Mouse (Mus musculus) ES-Bruce4 (cell line): ENCODE data around the gene Tfb2m. TPM values are rescaled to one million over a fixed set of nuclear protein-coding genes. Genes with fewer than 3 reads are reported as not detected.

Experiments used
- H3K27ac ChIP-seq: 2 replicates; pipeline ENCODE4 v1.5.1; 2012; ENCODE audit warnings: low read length, inconsistent platforms; ENCODE audit not compliant: insufficient read depth
- H3K27me3 ChIP-seq: 2 replicates; pipeline ENCODE4 v1.6.1; 2012; ENCODE audit warnings: mild to moderate bottlenecking, low read length, inconsistent platforms; ENCODE audit not compliant: control insufficient read depth, poor library complexity, insufficient read depth, severe bottlenecking
- H3K36me3 ChIP-seq: 2 replicates; pipeline ENCODE4 v1.6.1; 2012; ENCODE audit warnings: inconsistent platforms, mild to moderate bottlenecking, low read length, moderate library complexity; ENCODE audit not compliant: control insufficient read depth, poor library complexity, insufficient read depth, severe bottlenecking
- H3K4me1 ChIP-seq: one replicate; pipeline ENCODE4 v1.8.1; 2011; ENCODE audit warnings: low read length; ENCODE audit not compliant: control insufficient read depth, insufficient read depth
- H3K4me3 ChIP-seq: 2 replicates; pipeline ENCODE4 v1.5.1; 2011; ENCODE audit warnings: low read depth, mild to moderate bottlenecking, low read length
- H3K9ac ChIP-seq: 2 replicates; pipeline ENCODE4 v1.6.1; 2012; ENCODE audit warnings: low read depth, mild to moderate bottlenecking, inconsistent platforms; ENCODE audit not compliant: poor library complexity, severe bottlenecking
- H3K9me3 ChIP-seq: replicated peaks from 2 replicates; pipeline ENCODE4 v1.6.1; 2012; ENCODE audit warnings: mild to moderate bottlenecking, low read length, inconsistent platforms; ENCODE audit not compliant: control insufficient read depth, poor library complexity, insufficient read depth, severe bottlenecking
- CTCF ChIP-seq: IDR thresholded peaks from one replicate; pipeline ENCODE4 v1.8.1; 2011; ENCODE audit warnings: low read depth, low read length
- EP300 ChIP-seq: IDR thresholded peaks from 2 replicates; pipeline ENCODE4 v1.6.1; 2011; ENCODE audit warnings: low read depth, low read length; ENCODE audit not compliant: insufficient read depth
- POLR2A ChIP-seq: IDR thresholded peaks from one replicate; pipeline ENCODE4 v1.8.1; 2011; ENCODE audit warnings: low read length; ENCODE audit not compliant: insufficient read depth
- polyA plus RNA-seq: library from polyadenylated mRNA; stranded (reverse); fragments of >200 nt; gene quantifications from 2 replicates; pipeline ENCODE4 v1.2.4, GENCODE M21; 2011; ENCODE audit warnings: low read depth; ENCODE audit not compliant: missing spikeins, insufficient read depth, insufficient read length

Gene Tfb2m
- polyA plus RNA-seq, 1 experiment = 26.5 TPM

DNA sequence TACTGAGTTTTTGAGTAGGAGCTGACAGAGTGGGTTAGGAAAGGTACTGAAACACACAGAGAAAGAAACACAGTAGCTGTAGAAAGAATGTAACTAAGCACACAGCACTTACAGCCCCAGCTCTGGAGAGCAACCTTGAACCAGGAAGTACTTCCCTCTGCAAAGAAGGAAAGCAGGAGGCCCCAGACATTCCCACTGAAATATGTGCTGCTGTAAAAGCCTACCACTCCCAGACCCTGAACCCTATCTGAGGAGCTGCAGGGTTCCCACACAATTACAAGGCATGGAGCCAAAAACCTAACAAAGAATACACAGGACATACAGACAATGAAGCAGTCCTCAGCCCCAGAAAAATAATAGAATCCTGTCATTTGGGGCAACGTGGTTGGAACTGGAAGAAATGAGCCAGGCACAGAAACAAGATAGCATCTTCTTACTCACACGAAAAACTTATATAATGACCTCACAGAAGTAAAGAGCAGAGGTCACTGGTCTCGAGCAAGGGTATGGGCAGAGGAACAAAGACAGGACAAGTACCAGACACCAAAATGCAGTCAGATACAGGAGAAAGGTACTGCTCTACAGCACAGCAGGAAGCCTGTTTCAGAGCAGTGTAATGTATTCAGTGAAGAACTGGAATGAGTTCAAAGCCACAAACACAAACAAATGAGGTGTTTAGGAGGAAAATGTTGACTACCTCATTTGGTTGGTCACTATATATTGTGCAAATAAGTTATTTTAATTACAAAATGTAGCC lies 60.1 kb downstream of the Tfb2m start:
- H3K9ac ChIP-seq = no peak overlapping the region
- no peak overlapping the region for H3K4me3 ChIP-seq
- no peaks in the 10 kb centered on the region for H3K27me3 ChIP-seq
- no peaks in the 10 kb centered on the region for H3K36me3 ChIP-seq
- no peak for TF ChIP-seq POLR2A
- TF ChIP-seq EP300 = no peak
- TF ChIP-seq CTCF = no peak
- H3K9me3 ChIP-seq = no peaks in the 10 kb centered on the region
- peak overlapping the region; percentile 89 for H3K27ac ChIP-seq
- peaks cover 1% of the 10 kb centered on the region for H3K4me1 ChIP-seq

GRCm38 (mm10) chr1:179480862-179481261 lies 65.2 kb downstream of the Tfb2m start:
- TF ChIP-seq EP300 = no peak
- TF ChIP-seq POLR2A = no peak
- no peak for TF ChIP-seq CTCF
- Histone ChIP-seq H3K9me3 (no peaks in the 10 kb centered on the region), H3K27ac (no peak overlapping the region), H3K4me3 (no peak overlapping the region), H3K36me3 (no peaks in the 10 kb centered on the region), H3K4me1 (peaks cover 1% of the 10 kb centered on the region), H3K9ac (no peak overlapping the region), H3K27me3 (no peaks in the 10 kb centered on the region)

Other genes with a start within 250 kb of the Tfb2m start
- gene Smyd3, start 28.2 kb downstream of the Tfb2m start, polyA plus RNA-seq = 40.2 and 44.0 TPM in 2 replicates
- 10.2 and 11.6 TPM in 2 replicates for gene Cnst, start 103 bp upstream of the Tfb2m start, polyA plus RNA-seq
- gene Sccpdh, start 121.9 kb upstream of the Tfb2m start, polyA plus RNA-seq = 44.2 and 48.5 TPM in 2 replicates
- gene Kif28, start 199.0 kb upstream of the Tfb2m start, polyA plus RNA-seq = 0.79 TPM in 1 of 2 replicates, not detected in the other